In the genomic region with DNA sequence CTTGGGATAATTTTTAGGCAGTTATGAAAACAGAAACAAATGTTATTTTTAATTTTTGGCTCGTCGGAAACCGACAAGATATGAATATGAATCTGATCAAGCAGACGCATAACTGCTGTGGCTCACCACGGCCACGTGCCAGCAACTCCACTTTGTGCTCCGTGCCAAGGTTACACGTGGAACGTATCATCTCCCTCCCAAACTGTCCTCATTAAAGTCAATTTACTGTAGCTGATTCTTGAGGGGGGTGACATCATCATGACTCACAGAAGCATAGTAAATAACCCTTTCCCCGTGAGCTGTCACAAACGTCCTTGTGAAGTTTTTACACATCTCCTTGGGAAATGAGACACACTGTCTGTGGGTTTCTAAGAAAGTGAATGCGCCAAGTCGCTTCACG, we compare ENCODE assay signal across 11 mouse cellular contexts.
A peak's percentile ranks its signal among the peaks of the same experiment; 100 is the strongest.
DNase-seq lines count a peak whose midpoint lies in the region; ATAC-seq and TF ChIP-seq lines count a peak whose summit lies in the region.
"Had no signal": no experiment of that assay in that cellular context is flagged by ENCODE, and none has a peak within 500 bp of the region (broad histone marks: within the 10 kb centered on the region; RNA-seq: fewer than 3 reads in every experiment).

No protein-coding gene starts in this region.

- no peak for TF ChIP-seq RAD21 in MEL (IDR thresholded peaks at IDR 0.05; ENCODE audit: low read depth, low read length)

- H3K9ac ChIP-seq in MEL (ENCODE audit: control insufficient read depth, low read depth, low read length, poor library complexity, severe bottlenecking), result no peak overlapping the region
- no peak overlapping the region for H3K9ac ChIP-seq in liver, embryonic 15.5 days
- H3K9ac ChIP-seq: embryonic facial prominence, embryonic 12.5 days; neural tube, embryonic 13.5 days had no signal

- TF ChIP-seq CTCF in MEL (IDR thresholded peaks at IDR 0.05 in 2 of 3, conservative IDR thresholded peaks at IDR 0.05 in 1 of 3; ENCODE audit: control insufficient read depth in 1 of 3, insufficient read depth in 1 of 3, low read depth in 2 of 3, low read length in 3 of 3, poor library complexity in 1 of 3, severe bottlenecking in 1 of 3), result no peak

- no peaks in the 10 kb centered on the region for H3K27me3 ChIP-seq in MEL (ENCODE audit: control insufficient read depth in 1 of 2, insufficient read depth in 2 of 2, low read length in 2 of 2)
- no peaks in the 10 kb centered on the region for H3K27me3 ChIP-seq in liver, embryonic 15.5 days
- H3K27me3 ChIP-seq: embryonic facial prominence, embryonic 12.5 days; neural tube, embryonic 13.5 days had no signal

- 44% methylated on average over 14 of the region's 14 CpGs for WGBS in liver, embryonic 15.5 days (ENCODE audit: insufficient replicate concordance)

- peak; percentile 39 to 48 for DNase-seq in heart, postnatal 10 days
- DNase-seq in heart, adult 9 months (ENCODE audit: low spot score in 2 of 2), result no peak
- peak; percentile 34 for DNase-seq in 3134 (ENCODE audit: extremely low read depth, insufficient read length, low spot score)
- peak; percentile 57 for DNase-seq in MEL (ENCODE audit: low read depth, low spot score)
- no peak for DNase-seq in natural killer cell, adult 2 months (ENCODE audit: low spot score in 2 of 2)
- DNase-seq in frontal cortex, postnatal 10 days (ENCODE audit: low spot score in 2 of 2), result no peak

- H3K27ac ChIP-seq in MEL (ENCODE audit: control insufficient read depth, low read depth, low read length), result no peak overlapping the region
- H3K27ac ChIP-seq in liver, embryonic 15.5 days (replicated peaks), result no peak overlapping the region
- H3K27ac ChIP-seq: embryonic facial prominence, embryonic 12.5 days; limb, embryonic 10.5 days; neural tube, embryonic 13.5 days had no signal

- H3K9me3 ChIP-seq in MEL (replicated peaks; ENCODE audit: insufficient read depth, low read length), result no peaks in the 10 kb centered on the region
- no peaks in the 10 kb centered on the region for H3K9me3 ChIP-seq in liver, embryonic 15.5 days (replicated peaks)
- H3K9me3 ChIP-seq: embryonic facial prominence, embryonic 12.5 days; limb, embryonic 10.5 days; neural tube, embryonic 13.5 days had no signal

- peak; percentile 49; the same call in 1 of the 2 replicates for ATAC-seq in liver, embryonic 15.5 days (ENCODE audit: insufficient read depth)
- ATAC-seq: hindbrain, embryonic 16.5 days had no signal

- H3K36me3 ChIP-seq in MEL (ENCODE audit: control insufficient read depth in 1 of 2, insufficient read depth in 2 of 2, low read length in 2 of 2), result peaks cover 0 to 7% of the 10 kb centered on the region in 2 experiments; a peak in 2 of 4 replicates
- H3K36me3 ChIP-seq in liver, embryonic 15.5 days (replicated peaks), result no peaks in the 10 kb centered on the region
- H3K36me3 ChIP-seq: embryonic facial prominence, embryonic 12.5 days; limb, embryonic 10.5 days; neural tube, embryonic 13.5 days had no signal

- no peak overlapping the region for H3K4me2 ChIP-seq in liver, embryonic 15.5 days
- H3K4me2 ChIP-seq: embryonic facial prominence, embryonic 12.5 days; neural tube, embryonic 13.5 days had no signal

- no peak for TF ChIP-seq EP300 in MEL (IDR thresholded peaks at IDR 0.05; ENCODE audit: low read depth in 1 of 2, low read length in 2 of 2)

- no peak for TF ChIP-seq POLR2A in MEL (IDR thresholded peaks at IDR 0.05; ENCODE audit: control insufficient read depth in 1 of 2, insufficient read depth in 1 of 2, low read depth in 1 of 2, low read length in 2 of 2, poor library complexity in 1 of 2)

- intact Hi-C loops in heart, postnatal 10 days (cut with DNase I), result no loop called here

- no peaks in the 10 kb centered on the region for H3K79me2 ChIP-seq in MEL (ENCODE audit: control insufficient read depth, insufficient read depth, low read length, poor library complexity)

- no peak overlapping the region for H3K4me3 ChIP-seq in MEL (ENCODE audit: control insufficient read depth in 1 of 2, insufficient read depth in 1 of 2, low read depth in 2 of 2, low read length in 2 of 2)
- H3K4me3 ChIP-seq in liver, embryonic 15.5 days (replicated peaks), result no peak overlapping the region
- H3K4me3 ChIP-seq: embryonic facial prominence, embryonic 12.5 days; limb, embryonic 10.5 days; neural tube, embryonic 13.5 days had no signal

- peaks cover 4 to 15% of the 10 kb centered on the region in 2 experiments; a peak in 3 of 4 replicates for H3K4me1 ChIP-seq in MEL (ENCODE audit: control insufficient read depth in 1 of 2, insufficient read depth in 2 of 2, low read length in 2 of 2)
- H3K4me1 ChIP-seq in liver, embryonic 15.5 days (replicated peaks), result peaks cover 46% of the 10 kb centered on the region
- H3K4me1 ChIP-seq: embryonic facial prominence, embryonic 12.5 days; neural tube, embryonic 13.5 days had no signal

TF ChIP-seq in MEL, 35 proteins besides CTCF, POLR2A, EP300 and RAD21:
- TF ChIP-seq GATA1 (IDR thresholded peaks at IDR 0.05; ENCODE audit: low read depth, low read length) (no peak), ZC3H11A (IDR thresholded peaks at IDR 0.05; ENCODE audit: low read depth, low read length) (no peak), USF1 (IDR thresholded peaks at IDR 0.05; ENCODE audit: low read depth, low read length) (peak; percentile 54; the same call in 1 of the 2 replicates), MEF2A (IDR thresholded peaks at IDR 0.05; ENCODE audit: extremely low read depth, insufficient replicate concordance, low read depth, low read length, poor library complexity, severe bottlenecking) (no peak), MYC (IDR thresholded peaks at IDR 0.05; ENCODE audit: low read depth, low read length) (peak; percentile 74; the same call in 1 of the 2 replicates), HCFC1 (IDR thresholded peaks at IDR 0.05; ENCODE audit: low read depth, low read length) (no peak), POLR2AphosphoS5 (IDR thresholded peaks at IDR 0.05; ENCODE audit: borderline replicate concordance, low read depth, low read length) (no peak), NELFE (IDR thresholded peaks at IDR 0.05; ENCODE audit: low read depth, low read length) (no peak), RCOR1 (IDR thresholded peaks at IDR 0.05; ENCODE audit: low read depth, low read length) (no peak), MAZ (IDR thresholded peaks at IDR 0.05; ENCODE audit: low read depth, low read length) (no peak), KAT2A (conservative IDR thresholded peaks at IDR 0.05; ENCODE audit: low read depth, low read length) (no peak), ELF1 (IDR thresholded peaks at IDR 0.05; ENCODE audit: low read depth, low read length) (no peak), TAL1 (IDR thresholded peaks at IDR 0.05; ENCODE audit: low read length) (no peak), NRF1 (IDR thresholded peaks at IDR 0.05; ENCODE audit: insufficient read depth, low read depth, low read length, poor library complexity, severe bottlenecking) (no peak), ZNF384 (IDR thresholded peaks at IDR 0.05; ENCODE audit: low read depth, low read length) (no peak), TCF12 (IDR thresholded peaks at IDR 0.05; ENCODE audit: low read depth, low read length) (no peak), MYB (IDR thresholded peaks at IDR 0.05; ENCODE audit: low read depth, low read length) (no peak), ZKSCAN1 (IDR thresholded peaks at IDR 0.05; ENCODE audit: low read depth, low read length) (no peak), SMC3 (IDR thresholded peaks at IDR 0.05; ENCODE audit: low read depth, low read length) (no peak), SIN3A (IDR thresholded peaks at IDR 0.05; ENCODE audit: low read length) (peak; percentile 43), CHD2 (IDR thresholded peaks at IDR 0.05; ENCODE audit: low read length) (no peak), ETS1 (IDR thresholded peaks at IDR 0.05; ENCODE audit: low read depth, low read length) (no peak; the same call in none of the 2 replicates), BHLHE40 (IDR thresholded peaks at IDR 0.05; ENCODE audit: borderline replicate concordance, low read depth, low read length) (peak; percentile 79), UBTF (IDR thresholded peaks at IDR 0.05; ENCODE audit: borderline replicate concordance, insufficient read depth, low read depth, low read length) (no peak), E2F4 (IDR thresholded peaks at IDR 0.05; ENCODE audit: borderline replicate concordance, low read depth, low read length) (no peak), CHD1 (IDR thresholded peaks at IDR 0.05; ENCODE audit: low read depth, low read length) (no peak), MAFK (IDR thresholded peaks at IDR 0.05; ENCODE audit: borderline replicate concordance, low read depth, low read length) (no peak), TBP (IDR thresholded peaks at IDR 0.05; ENCODE audit: low read depth, low read length) (no peak), ZMIZ1 (IDR thresholded peaks at IDR 0.05; ENCODE audit: low read depth, low read length) (no peak), POLR2AphosphoS2 (IDR thresholded peaks at IDR 0.05; ENCODE audit: low read length) (no peak), MXI1 (IDR thresholded peaks at IDR 0.05; ENCODE audit: low read depth, low read length) (peak; percentile 75; the same call in 1 of the 2 replicates), GABPA (IDR thresholded peaks at IDR 0.05; ENCODE audit: low read depth, low read length) (no peak), JUND (IDR thresholded peaks at IDR 0.05; ENCODE audit: low read depth, low read length) (no peak), USF2 (IDR thresholded peaks at IDR 0.05; ENCODE audit: borderline replicate concordance in 1 of 2, insufficient read depth in 1 of 2, low read depth in 1 of 2, low read length in 2 of 2) (no peak), MAX (IDR thresholded peaks at IDR 0.05; ENCODE audit: low read length) (peak; percentile 94)

Comparison
In these comparisons a context has a peak if more than half of its experiments do, and no peak if none do; other contexts are left out.
1. DNase-seq: peak in heart, postnatal 10 days (2 of 2), 3134 (single experiment) and MEL (single experiment); none in heart, adult 9 months (0 of 2), natural killer cell, adult 2 months (0 of 2) and frontal cortex, postnatal 10 days (0 of 2).